Mouse (Mus musculus): ENCODE measurements around the gene Fancd2.
A peak's percentile ranks its signal among the peaks of the same experiment; 100 is the strongest.

Fancd2 gene

DNA sequence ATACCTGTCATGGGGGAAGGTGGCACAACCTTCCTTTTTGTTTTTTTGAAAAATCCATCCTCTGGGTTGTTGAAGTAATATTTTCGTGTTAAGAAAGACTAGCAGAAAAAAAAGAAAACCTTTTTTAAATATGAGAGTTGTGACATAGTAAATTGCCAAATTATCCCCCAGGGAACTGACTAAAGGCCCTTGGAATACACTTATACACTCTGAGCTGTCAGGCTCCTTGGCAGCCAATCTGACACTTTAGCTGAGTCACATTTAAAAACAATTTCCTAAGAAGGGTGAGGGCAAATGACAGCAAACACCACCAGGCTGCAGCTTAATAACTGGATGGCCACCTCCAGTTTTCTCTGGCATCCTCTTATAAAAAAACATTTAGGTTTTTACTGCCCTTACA, 9.2 kb upstream of the Fancd2 start:
- no peak for DNase-seq (ENCODE audit: low read depth, low spot score)

DNA sequence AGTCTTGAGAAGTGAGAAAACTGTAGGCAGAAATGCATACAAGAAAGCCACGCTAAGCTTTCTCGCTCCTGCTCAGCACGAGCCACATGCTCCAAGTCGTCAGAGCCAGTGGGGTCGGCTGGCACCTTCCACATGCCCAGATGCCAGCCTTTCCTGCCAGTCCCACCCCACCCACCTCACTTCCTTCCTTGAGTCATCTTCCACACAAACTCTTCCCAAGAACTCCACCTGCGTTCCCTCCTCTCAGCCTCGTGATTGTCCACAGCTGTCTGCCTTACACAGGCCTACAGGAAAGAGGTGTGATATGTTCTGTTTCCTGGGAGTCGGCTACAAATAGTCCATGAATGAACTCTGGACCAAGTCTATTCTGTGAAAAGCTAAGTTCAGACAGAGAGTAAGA, 8.1 kb upstream of the Fancd2 start:
- no peak for DNase-seq (ENCODE audit: low read depth, low spot score)

DNA sequence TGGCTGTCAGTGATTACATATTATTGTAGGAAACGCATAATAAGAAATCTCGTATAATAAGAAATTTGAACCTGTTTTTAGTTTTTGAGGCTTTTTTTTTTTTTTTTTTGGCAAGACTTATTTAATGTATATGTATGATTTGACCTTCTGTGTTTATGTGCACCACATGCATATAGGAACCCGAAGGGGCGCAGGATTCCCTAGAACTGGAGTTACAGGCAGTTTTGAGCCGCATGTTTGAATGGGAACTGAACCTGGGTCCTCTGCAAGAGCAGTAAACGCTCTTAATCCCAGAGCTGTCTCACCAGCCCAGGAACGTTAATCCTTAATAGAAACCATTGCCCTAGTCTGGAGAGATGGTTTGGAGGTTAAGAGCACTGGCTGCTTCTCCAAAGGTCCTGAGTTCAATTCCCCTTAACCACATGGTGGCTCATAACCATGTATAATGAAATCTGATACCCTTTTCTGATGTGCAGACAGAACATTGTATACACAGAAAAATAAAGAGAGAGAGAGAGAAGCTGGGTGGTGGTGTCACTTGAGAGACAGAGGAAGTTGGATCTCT, 440 bp downstream of the Fancd2 start:
- no peak for DNase-seq (ENCODE audit: low read depth, low spot score)

DNA sequence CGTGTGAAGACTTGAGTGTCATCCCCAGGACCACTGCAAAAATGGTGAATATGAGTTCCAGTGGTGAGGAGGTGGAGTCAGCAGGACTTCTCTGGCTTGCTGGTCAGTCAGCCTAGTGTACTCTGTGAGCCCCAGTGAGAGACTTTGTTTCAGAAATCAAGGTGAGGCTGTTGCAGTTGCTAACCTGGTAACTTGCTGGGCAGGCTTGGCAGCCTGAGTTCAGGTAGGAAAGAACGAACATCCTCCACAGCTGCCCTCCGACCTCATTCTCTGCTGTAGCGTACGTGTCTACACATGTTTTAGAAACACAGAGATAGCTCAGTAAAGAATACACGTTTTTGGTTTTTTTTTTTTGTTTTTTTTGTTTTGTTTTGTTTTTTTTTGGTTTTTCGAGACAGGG, 3.4 kb downstream of the Fancd2 start:
- DNase-seq (ENCODE audit: low read depth, low spot score), result no peak

DNA sequence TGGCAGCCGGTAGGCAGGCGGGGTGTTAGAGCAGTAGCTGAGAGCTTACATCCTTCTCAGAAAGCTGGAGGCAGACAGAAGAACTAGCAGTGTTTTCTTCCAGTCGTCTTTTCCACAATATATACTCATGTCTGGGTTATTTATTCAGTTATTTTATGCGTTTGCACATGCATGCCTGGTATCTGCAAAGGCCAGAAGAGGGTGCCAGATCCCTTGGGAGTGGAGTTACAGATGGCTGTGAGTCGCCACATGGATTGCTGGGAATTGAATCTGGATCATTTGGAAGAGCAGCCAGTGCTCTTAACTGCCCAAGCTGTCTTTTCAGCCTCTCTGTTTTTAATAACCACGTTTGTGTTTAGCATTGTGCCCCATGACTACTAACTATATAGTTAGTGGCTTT, 10.1 kb downstream of the Fancd2 start:
- no peak for DNase-seq (ENCODE audit: low read depth, low spot score)

DNA sequence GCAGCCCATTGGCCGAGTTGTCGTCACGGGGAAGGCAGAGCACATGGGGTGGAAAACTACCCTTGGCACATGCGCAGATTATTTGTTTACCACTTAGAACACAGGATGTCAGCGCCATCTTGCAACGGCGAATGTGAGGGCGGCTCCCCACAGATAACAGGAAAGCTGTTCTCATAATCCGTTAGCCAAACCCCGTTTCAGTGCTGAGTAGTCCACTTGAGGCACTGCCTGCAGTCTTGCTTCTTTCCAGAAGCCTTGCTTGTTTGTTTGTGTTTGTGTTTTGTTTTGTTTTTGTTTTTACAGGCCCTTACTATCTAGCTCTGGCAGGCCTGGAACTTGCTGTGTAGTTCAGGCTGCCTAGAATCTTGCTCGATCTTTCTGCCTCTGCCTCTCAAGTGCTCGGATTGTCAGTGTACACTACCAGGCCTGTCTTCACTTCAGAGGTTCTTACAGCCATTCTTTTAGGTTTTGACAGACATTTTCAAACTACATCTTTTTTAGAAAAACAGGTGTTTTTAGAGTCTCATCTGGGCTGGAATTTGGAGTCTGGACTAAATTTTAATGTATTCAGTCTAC, 12.5 kb downstream of the Fancd2 start:
- no peak for DNase-seq (ENCODE audit: low read depth, low spot score)

DNA sequence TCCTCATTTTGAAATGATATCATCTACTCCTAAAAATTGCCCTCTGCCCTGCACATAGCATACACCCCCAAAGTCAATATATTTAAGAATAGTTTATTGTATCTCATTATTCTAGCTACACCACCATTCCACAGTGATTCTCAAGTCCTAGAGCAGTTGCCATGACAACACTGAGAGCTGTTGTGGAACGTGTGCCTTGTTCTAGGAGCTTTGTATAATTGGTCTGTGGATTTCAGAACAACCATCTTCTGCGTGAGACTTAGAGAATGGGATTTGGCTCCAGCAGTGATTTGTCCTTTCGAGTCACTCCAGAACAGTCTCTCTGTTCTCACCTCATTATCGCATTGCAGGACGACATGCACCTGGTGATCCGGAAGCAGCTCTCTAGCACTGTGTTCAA, 28.3 kb downstream of the Fancd2 start:
- DNase-seq (ENCODE audit: low read depth, low spot score), result no peak

DNA sequence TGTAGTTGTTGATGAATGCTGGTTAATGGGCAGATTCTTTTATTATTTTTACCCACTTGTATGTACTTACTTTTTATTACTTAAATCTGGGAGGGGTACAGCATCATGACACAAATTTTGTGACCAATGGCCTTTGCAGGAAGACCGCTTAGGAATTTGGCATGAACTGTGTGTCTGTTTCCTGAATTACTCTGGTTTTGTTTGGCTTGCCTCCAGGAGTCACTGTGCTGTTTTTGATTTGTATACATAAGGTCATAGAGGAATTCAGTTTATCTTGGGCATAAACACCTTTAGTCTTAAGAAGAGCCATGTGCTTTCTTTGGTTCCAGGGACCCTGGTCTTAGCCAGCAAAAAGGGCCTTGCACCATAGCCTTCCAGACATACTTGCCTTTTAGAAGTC, 33.1 kb downstream of the Fancd2 start:
- no peak for DNase-seq (ENCODE audit: low read depth, low spot score)

DNA sequence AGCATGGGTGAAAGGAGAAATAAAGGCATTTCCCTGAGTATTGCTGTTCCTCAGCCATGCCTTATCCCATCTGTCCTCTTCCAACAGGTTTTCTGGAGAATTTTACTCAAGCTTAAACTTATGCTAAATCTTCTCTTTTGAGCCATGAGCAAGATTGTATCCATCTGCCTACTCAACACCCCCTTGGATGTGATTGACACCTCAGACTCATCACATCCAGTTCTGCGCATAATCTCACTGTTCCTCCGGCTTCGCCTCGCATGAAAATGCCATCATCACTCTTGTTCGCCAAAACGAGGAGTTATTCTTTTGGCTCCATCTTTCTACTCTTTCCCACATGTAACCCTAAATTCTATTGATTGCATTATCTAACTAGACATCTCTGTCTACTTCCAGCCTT, 44.6 kb downstream of the Fancd2 start:
- no peak for DNase-seq (ENCODE audit: low read depth, low spot score)

DNA sequence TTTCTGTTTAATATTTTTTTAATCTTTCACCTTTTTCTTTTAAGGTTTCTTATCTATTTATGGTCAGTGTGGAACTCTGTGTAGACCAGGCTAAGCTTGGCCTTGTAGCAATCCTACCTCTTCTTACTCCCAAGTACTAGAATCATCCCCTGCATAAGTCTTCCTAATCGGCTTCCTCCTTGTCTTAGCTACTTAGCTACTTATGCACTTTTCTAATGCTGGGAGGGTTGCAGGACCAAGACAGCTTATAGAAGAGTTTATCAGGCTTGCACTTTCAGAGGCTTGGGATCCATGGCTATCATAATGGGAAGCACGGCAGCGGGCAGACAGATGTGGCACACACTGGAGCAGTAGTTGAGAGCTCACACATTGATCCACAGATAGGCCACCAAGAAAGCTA, 47.8 kb downstream of the Fancd2 start:
- DNase-seq (ENCODE audit: low read depth, low spot score), result no peak

DNA sequence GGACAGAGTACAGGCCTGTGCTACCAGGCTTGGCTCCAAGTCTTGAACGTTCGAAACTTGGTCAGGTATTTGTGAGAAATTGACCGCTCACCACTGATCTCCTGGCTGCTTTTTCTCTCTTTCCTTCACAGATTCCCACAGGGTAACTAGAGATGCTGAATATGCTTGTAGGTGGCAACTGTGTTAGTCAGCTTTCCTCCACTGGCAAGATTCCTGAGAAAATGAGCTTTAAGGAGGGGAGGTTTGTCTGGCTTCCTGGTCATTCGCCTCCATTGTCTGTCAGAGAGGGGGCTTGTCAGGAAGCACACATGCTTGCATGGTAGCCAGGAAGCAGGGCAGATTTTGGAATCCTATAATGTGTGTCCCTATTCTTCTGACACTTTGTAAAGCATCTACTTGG, 51.5 kb downstream of the Fancd2 start:
- no peak for DNase-seq (ENCODE audit: low read depth, low spot score)

DNA sequence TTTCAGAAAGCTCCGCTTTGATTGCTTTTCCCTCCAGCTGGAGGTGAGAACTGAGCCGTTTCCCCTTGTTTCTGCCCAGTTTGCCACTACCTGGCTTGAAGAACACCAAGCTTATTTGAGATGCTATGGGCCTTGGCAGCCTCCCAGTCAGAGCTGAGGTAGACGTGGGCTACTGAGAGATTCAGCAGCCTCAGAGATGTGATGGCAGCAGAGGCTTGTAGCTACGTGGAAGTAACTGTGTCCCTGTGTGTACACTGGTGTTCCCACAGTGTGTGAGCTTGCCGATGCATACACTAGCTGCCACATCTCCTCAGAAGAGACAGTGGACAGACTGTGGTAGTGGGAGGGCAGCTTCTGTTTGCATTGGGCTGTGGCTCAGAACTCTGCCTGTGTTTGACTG, 53.6 kb downstream of the Fancd2 start:
- DNase-seq (ENCODE audit: low read depth, low spot score), result no peak

DNA sequence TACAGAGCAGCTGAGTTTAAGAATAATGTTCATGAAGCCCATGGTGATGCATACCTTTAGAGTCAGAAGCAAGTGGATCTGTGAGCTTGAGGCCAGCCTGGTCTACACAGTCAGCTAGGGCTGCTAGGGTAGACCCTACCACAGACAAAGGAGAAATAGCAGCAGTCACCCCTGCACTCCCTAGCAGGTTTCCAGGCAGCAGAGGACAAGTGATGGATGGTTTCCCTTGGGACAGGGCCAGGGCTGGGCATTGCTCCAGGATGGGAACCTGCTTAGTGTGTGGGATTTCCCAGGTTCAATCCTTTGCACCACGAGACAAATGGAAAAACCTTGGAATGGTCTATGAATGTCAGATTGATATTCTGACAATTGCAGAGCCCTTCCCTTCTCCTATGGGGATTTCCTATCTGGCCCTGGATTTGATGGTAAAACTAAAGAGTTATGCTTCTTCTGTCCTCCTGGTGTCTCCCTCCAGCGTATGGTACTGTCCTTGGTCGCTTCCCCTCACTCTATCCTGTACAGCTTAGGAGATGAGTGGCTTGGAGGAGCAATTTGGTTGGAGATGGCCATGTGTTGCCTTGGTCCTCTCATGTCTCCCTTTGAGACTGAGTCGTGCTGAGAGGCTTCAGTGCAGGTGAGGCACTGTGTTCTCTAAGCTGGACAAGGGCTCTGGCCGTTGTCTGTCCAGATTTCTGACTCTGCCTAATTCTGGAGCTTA, 55.1 kb downstream of the Fancd2 start:
- no peak for DNase-seq (ENCODE audit: low read depth, low spot score)

DNA sequence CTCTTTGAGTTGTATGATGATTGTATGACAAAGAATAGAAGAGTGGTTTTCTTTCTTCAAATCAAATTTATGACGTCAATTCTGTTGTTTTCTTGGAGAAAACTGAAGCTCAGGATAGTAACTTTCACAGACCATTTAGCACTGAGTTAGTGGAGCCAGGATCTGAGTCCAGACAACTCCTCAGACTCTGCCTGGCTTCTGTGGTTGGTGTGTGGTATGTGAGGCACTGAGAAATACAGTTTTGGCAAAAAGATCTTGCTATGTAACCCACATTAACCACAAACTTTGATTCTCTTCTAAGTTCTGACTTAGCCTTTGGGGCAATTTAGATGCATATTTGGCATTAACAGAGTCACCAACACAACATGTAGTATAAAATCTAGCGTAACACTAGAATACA, 61.2 kb downstream of the Fancd2 start:
- DNase-seq (ENCODE audit: low read depth, low spot score), result no peak

DNA sequence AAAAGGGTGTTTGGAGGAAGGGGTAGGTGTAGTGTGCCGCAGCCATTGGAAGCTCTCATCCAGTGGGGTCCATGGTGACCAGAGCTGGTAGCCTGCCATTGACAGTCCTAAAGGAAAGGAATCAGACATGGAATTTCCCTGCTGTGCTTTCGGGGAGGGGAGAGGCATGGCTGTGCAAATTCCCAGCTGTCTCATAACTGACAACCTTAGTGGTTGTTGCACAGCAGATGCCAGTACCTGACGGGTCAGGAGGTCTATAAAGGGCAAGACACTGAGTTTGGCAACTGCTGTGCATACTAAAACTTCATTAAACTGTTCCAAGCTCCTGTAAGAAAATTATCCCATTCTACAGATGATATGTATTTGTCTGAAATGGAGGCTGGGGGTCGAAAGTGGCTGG, 66.5 kb downstream of the Fancd2 start:
- no peak for DNase-seq (ENCODE audit: low read depth, low spot score)

DNA sequence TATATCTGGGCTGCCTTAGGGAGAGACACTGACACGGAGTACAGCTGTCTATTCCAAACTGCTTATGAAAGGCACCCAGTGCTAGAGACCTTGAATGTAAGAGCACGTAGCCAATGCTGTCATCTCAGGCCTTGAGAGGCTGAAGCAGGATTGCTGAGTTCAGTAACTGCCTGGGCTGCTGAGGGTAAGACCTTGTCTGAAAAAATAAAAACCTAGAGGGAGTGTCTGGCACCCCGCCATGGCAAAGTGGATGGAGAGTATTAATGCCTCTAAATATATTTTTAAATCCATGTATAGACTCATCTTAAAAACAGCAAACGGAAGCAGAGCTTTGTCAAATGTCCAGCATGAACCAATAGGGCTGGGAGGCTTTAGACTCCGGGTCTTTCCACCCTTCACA, 68.4 kb downstream of the Fancd2 start:
- DNase-seq (ENCODE audit: low read depth, low spot score), result no peak

DNA sequence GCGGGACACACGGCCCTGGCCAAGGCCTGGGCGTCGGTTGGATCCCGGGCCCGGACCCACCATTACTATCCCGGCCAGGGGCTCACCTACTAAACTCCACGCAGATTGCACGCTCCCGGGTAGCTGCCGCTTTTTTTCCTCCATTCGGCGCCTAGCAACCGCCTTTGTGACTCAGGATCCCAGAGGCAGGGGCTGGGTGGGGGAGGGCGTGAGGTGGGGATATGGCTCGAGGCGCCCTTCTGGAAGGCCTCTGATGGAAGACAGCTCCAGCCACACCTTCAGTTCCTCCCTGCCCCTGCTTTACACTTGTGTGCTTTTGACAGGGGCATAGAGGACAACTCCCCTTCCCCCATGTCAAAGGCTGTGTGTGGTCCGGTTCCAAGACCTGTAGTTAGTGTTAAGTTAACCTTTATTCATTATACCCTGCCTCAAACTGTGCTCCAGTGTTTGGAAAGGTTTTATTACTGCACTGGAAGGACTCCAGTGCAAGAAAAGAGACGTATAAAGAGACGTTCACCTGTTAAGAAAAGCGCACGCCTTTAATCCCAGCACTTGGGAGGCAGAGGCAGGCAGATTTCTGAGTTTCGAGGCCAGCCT, 69.2 kb downstream of the Fancd2 start, which contains the start of gene Fancd2os:
Fancd2os (minus strand) TSS at position 173 of the 597 bp plus-strand sequence.
- DNase-seq (ENCODE audit: low read depth, low spot score), result no peak

DNA sequence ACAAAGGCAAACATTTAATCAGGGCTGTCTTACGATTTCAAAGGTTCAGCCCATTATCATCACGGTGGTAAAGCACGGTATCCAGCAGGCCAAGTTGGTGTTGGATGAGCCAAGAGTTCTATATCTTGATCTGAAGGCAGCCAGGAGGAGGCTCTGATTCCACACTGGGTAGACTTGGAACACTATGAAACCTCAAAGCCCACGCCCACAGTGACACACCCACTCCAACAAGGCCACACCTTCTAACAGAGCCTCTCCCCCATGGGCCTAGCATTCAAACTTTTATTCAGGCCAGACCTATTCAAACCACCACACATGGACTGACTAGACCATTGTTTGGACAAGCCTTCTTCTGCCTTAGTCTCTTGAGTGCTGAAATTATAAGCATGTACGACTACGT, 71.3 kb downstream of the Fancd2 start:
- DNase-seq (ENCODE audit: low read depth, low spot score), result no peak

DNA sequence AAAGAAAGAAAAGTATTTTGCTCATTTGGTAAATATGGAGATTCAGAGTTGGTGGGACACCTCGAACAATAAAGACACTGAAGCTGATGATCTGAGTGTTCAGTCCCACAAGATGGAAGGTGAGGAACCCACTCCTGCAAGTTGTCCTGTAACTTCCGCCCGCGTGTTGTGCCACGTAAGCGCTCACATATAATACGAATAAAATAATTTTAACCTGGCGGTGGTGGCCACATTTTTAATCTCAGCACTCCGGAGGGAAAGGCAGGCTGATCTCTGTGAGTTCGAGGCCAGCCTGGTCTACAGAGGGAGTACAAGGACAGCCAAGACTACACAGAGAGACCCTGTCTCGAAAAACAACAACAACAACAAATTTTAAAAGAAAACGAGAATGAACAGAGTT, 72.5 kb downstream of the Fancd2 start:
- no peak for DNase-seq (ENCODE audit: low read depth, low spot score)

DNA sequence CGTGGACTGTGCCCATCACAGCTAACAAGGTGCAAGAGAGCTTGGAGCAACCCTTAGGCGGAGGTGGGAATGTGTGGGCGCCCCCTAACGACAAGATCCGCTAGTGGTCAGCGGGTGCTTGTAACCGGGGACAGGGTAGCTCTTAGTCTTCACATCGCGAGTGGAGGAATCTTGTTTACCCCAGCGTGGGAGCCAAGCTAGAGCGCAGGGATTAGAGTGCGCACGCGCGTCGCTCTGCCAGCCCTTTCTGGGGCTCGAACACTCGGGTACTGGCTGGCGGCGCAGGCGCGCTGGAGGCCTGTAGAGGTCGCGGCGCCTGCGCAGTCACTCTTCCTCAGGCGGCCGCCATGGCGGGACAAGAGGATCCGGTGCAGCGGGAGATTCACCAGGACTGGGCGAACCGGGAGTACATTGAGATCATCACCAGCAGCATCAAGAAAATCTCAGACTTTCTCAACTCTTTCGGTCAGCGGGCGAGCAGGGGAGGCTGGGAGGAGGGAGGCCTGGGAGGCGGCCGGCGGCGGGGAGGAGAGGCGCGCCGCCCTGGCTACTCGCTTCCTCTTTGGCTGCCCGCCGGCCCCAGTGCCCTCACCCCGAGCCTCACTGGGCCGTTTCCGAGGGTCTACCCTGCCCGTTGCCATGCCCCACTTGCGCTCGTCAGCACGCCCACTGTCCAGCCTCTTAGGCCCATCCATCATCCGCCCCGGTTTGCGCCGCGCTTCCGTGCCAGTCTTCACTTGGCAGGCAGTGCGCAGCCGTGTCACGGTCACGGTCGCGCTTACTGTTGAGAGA, 73.1 kb downstream of the Fancd2 start, which contains the start of gene Brk1:
Brk1 (plus strand) TSS at position 341 of the 792 bp plus-strand sequence.
- DNase-seq (ENCODE audit: low read depth, low spot score), result peak; percentile 83

DNA sequence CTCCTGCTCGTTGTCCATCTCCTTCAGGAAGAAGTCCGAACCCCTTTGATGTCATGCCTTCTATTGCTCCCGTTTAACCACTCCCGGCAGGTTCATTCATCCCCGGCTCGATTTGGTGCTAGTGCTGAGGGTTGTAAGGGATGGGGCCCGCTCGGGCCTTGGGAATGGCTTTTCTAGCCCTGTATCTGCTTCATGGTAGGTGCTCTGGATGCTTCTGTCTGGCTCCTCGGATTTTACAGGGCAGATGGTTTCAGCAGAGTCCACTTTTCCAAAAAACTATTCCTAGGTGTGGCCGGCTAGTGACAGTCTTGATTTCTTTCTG, 73.7 kb downstream of the Fancd2 start:
- no peak for DNase-seq (ENCODE audit: low read depth, low spot score)

DNA sequence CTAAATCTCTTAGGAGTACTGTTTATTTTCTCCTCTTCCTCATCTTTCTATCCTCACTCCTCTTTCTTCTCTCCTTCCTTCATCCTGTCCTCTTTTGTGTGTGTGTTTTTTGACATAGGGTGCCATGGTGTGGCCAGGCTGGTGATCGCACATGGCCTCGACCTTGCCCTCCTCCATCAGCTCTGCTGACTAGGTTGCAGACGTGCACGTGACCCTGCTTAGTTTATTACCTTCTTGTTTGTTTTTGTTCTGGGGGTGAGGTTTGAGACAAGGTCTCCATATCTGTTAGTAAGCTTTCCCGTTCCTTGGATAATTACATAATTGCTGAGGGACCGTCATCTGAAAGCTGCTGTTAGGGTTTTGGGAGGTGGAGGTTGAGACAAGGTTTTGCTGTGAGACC, 77.4 kb downstream of the Fancd2 start:
- no peak for DNase-seq (ENCODE audit: low read depth, low spot score)

Data from embryo, embryonic 11.5 days (tissue).